Mouse (Mus musculus) myocyte (in vitro differentiated cells): ENCODE data around the gene Mia.

Experiments used
- POLR2A ChIP-seq: IDR thresholded peaks from one replicate; pipeline ENCODE4 v1.6.1; 2011; ENCODE audit warnings: low read depth, mild to moderate bottlenecking, control low read depth, moderate library complexity; ENCODE audit not compliant: insufficient read length
- POLR2AphosphoS2 ChIP-seq: IDR thresholded peaks from one replicate; pipeline ENCODE4 v1.6.1; 2011; ENCODE audit warnings: low read depth, control low read depth; ENCODE audit not compliant: insufficient read length
- USF1 ChIP-seq: IDR thresholded peaks from one replicate; pipeline ENCODE4 v1.6.1; 2011; ENCODE audit warnings: low read depth, mild to moderate bottlenecking, control low read depth, moderate library complexity

- TF ChIP-seq USF1 (no peak), POLR2A (no peak), POLR2AphosphoS2 (no peak)
Observed at GRCm38 (mm10) chr7:27165007-27165655, 15.8 kb downstream of the Mia start.
